Mouse (Mus musculus) cerebellum, adult (tissue): Measurements from ENCODE around the gene Tbc1d10b.

Experiments
- ATAC-seq: cut with Nextera tagmentation; 2 replicates; pipeline ENCODE4 v1.9.2; 2017; ENCODE audit warnings: mild to moderate bottlenecking, moderate library complexity, mixed read lengths; ENCODE audit not compliant: insufficient number of reproducible peaks, low FRiP score, low TSS enrichment

The Tbc1d10b gene

GRCm38 (mm10) chr7:127165607-127166493 lies 42.4 kb downstream of the Tbc1d10b start:
- no peak for ATAC-seq

GRCm38 (mm10) chr7:127164002-127164401 lies 44.3 kb downstream of the Tbc1d10b start:
- ATAC-seq: no peak

GRCm38 (mm10) chr7:127162546-127162945 lies 45.7 kb downstream of the Tbc1d10b start:
- no peak for ATAC-seq

GRCm38 (mm10) chr7:127157548-127157947 lies 50.7 kb downstream of the Tbc1d10b start:
- ATAC-seq: no peak

GRCm38 (mm10) chr7:127153477-127153876 lies 54.8 kb downstream of the Tbc1d10b start:
- no peak for ATAC-seq

GRCm38 (mm10) chr7:127152464-127152863 lies 55.8 kb downstream of the Tbc1d10b start:
- no peak for ATAC-seq

GRCm38 (mm10) chr7:127147901-127148300 lies 60.4 kb downstream of the Tbc1d10b start:
- ATAC-seq: no peak
